Mouse (Mus musculus): ENCODE results near the gene Krtap17-1. TPM values are rescaled to one million over a fixed set of nuclear protein-coding genes. Genes with fewer than 3 reads are reported as not detected.

Gene Krtap17-1
- polyA plus RNA-seq (2012; ENCODE audit: insufficient read depth, low replicate concordance), result not detected in 2 replicates

DNA sequence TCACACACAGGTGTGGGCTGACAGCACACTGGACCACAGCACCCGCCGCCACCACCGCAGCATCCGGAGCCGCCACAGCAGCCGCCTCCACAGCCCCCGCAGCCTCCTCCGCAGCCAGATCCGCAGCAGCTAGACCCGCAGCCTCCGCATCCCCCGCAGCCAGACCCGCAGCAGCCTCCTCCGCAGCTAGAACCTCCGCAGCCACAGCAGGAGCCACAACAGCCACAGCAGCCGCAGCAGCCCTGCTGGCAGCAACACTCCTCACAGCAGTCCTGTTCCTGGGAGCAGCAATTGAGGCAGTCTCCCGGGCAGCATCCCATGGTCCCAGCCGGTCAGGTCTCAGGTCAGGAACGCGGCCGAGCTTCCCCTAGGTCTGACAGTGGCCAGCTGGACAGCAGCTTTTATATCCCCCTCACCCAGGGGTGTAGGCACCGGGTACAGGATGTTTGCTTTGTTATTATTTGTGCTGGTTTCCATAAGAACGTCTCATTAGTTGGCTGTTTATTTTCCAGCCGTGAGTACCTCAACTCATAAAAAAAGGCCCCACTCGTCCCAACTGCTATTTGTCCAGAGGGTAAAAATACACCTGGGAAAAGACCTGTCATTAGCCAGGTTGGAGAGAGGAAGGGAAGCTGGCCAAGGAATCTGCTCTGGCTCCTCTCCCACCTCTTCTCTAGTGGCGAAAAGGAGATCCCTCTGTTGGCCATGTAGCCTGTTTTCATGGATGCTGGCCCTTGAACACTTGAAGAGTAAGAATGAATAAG, at the start of gene Krtap17-1:
Krtap17-1 (minus strand) TSS at position 375 of the 764 bp plus-strand sequence.
- H3K4me1 ChIP-seq, result no peaks in the 10 kb centered on the region
- no peak within 1 kb of the TSS for H3K4me3 ChIP-seq (replicated peaks)
- no peaks in the 10 kb centered on the region for H3K9me3 ChIP-seq
- peaks cover 15% of the 10 kb centered on the region for H3K27me3 ChIP-seq (replicated peaks)
- no peaks in the 10 kb centered on the region for H3K36me3 ChIP-seq (replicated peaks; ENCODE audit: low read length)
- TF ChIP-seq GATA1 (IDR thresholded peaks at IDR 0.05; ENCODE audit: borderline replicate concordance, low read length) (no peak), FLI1 (IDR thresholded peaks at IDR 0.05; ENCODE audit: low read length) (no peak)

GRCm38 (mm10) chr11:100041454-100041853, 47.7 kb upstream of the Krtap17-1 start, which contains the start of gene Krt34:
Krt34 (minus strand) TSS chr11:100041554.
- H3K9me3 ChIP-seq, result no peaks in the 10 kb centered on the region
- H3K4me1 ChIP-seq, result no peaks in the 10 kb centered on the region
- no peak within 1 kb of the TSS for H3K4me3 ChIP-seq (replicated peaks)
- H3K27me3 ChIP-seq (replicated peaks), result no peaks in the 10 kb centered on the region
- H3K36me3 ChIP-seq (replicated peaks; ENCODE audit: low read length), result no peaks in the 10 kb centered on the region
- TF ChIP-seq FLI1 (IDR thresholded peaks at IDR 0.05; ENCODE audit: low read length) (no peak), GATA1 (IDR thresholded peaks at IDR 0.05; ENCODE audit: borderline replicate concordance, low read length) (no peak)

DNA sequence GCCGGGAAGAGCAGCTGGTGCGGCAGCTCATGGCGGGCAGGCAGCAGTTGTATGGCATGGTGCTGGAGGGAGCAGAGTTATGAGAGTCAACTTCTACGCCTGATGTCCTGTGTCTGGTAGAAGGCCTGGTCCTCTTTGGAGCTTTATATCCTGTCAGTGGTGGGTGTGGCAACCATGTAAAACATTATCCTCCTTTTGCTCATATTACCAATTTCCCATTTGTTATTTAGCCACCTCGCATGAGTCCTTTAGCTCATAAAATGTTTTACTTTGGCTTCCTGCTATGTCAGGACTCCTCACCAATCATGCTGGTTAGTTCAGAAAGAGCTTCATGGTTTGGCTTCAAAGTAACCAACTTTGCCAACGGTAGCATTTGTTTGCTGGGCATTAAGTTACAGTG, 36.0 kb upstream of the Krtap17-1 start, which contains the start of gene Krt33b:
Krt33b (minus strand) TSS at position 101 of the 400 bp plus-strand sequence.
- Histone ChIP-seq H3K4me3 (replicated peaks) (no peak within 1 kb of the TSS), H3K27me3 (replicated peaks) (peaks cover 2% of the 10 kb centered on the region), H3K4me1 (no peaks in the 10 kb centered on the region), H3K9me3 (no peaks in the 10 kb centered on the region), H3K36me3 (replicated peaks; ENCODE audit: low read length) (no peaks in the 10 kb centered on the region)
- no peak for TF ChIP-seq GATA1 (IDR thresholded peaks at IDR 0.05; ENCODE audit: borderline replicate concordance, low read length)
- no peak for TF ChIP-seq FLI1 (IDR thresholded peaks at IDR 0.05; ENCODE audit: low read length)

DNA sequence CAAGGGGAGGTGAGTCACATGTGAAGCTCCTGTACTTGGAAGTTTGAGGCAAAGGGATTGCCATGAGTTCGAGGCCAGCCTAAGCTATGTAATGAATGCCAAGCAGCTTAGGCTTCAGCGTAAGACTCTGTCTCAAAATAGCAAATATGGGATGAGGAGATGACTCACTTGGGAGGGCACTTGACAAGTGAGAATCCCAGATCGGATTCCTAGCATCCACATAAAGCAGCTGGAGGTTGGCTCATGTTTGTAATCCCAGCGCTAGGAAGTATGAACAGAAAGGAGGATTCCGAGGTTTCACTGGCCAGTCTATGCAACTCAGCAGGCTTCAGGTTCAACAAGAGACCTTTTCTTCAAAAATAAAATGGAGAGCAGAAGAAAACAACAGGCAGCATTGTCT, 27.6 kb upstream of the Krtap17-1 start:
- no peaks in the 10 kb centered on the region for H3K27me3 ChIP-seq (replicated peaks)
- TF ChIP-seq GATA1 (IDR thresholded peaks at IDR 0.05; ENCODE audit: borderline replicate concordance, low read length) (no peak), FLI1 (IDR thresholded peaks at IDR 0.05; ENCODE audit: low read length) (no peak)
- H3K4me3 ChIP-seq (replicated peaks), result no peak overlapping the region
- H3K36me3 ChIP-seq (replicated peaks; ENCODE audit: low read length), result no peaks in the 10 kb centered on the region
- no peaks in the 10 kb centered on the region for H3K4me1 ChIP-seq
- no peaks in the 10 kb centered on the region for H3K9me3 ChIP-seq

DNA sequence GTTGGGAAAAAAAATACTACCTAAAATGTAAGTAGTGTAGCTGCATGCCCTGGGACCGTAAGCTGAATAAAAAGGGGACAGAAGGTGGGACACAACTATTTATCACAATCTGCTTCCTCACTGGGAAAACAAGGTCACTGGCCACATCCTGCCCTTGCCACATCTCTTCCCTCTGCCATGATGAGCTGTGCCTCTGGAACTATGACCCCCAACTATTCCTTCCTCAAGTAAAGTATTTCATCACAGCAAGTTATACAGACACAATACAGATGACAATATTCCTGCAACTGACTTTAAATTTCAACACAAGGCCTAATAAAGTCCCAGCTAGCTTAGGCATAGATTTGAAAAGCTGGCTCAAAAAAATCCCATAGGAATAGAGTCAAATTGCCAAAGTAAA, 25.7 kb upstream of the Krtap17-1 start:
- no peaks in the 10 kb centered on the region for H3K36me3 ChIP-seq (replicated peaks; ENCODE audit: low read length)
- TF ChIP-seq GATA1 (IDR thresholded peaks at IDR 0.05; ENCODE audit: borderline replicate concordance, low read length) (no peak), FLI1 (IDR thresholded peaks at IDR 0.05; ENCODE audit: low read length) (no peak)
- no peak overlapping the region for H3K4me3 ChIP-seq (replicated peaks)
- H3K9me3 ChIP-seq, result no peaks in the 10 kb centered on the region
- H3K27me3 ChIP-seq (replicated peaks), result no peaks in the 10 kb centered on the region
- H3K4me1 ChIP-seq, result no peaks in the 10 kb centered on the region

GRCm38 (mm10) chr11:100016112-100016511, 22.3 kb upstream of the Krtap17-1 start, which contains the start of gene Krt33a:
Krt33a (minus strand) TSS chr11:100016212.
- no peaks in the 10 kb centered on the region for H3K27me3 ChIP-seq (replicated peaks)
- TF ChIP-seq GATA1 (IDR thresholded peaks at IDR 0.05; ENCODE audit: borderline replicate concordance, low read length) (no peak), FLI1 (IDR thresholded peaks at IDR 0.05; ENCODE audit: low read length) (no peak)
- H3K36me3 ChIP-seq (replicated peaks; ENCODE audit: low read length), result no peaks in the 10 kb centered on the region
- no peaks in the 10 kb centered on the region for H3K9me3 ChIP-seq
- H3K4me3 ChIP-seq (replicated peaks), result no peak within 1 kb of the TSS
- no peaks in the 10 kb centered on the region for H3K4me1 ChIP-seq

- Histone ChIP-seq H3K9me3 (no peaks in the 10 kb centered on the region), H3K36me3 (replicated peaks; ENCODE audit: low read length) (no peaks in the 10 kb centered on the region), H3K4me1 (no peaks in the 10 kb centered on the region), H3K27me3 (replicated peaks) (no peaks in the 10 kb centered on the region), H3K4me3 (replicated peaks) (no peak overlapping the region)
- no peak for TF ChIP-seq GATA1 (IDR thresholded peaks at IDR 0.05; ENCODE audit: borderline replicate concordance, low read length)
- no peak for TF ChIP-seq FLI1 (IDR thresholded peaks at IDR 0.05; ENCODE audit: low read length)
Observed at GRCm38 (mm10) chr11:100013691-100014171, 19.9 kb upstream of the Krtap17-1 start.

DNA sequence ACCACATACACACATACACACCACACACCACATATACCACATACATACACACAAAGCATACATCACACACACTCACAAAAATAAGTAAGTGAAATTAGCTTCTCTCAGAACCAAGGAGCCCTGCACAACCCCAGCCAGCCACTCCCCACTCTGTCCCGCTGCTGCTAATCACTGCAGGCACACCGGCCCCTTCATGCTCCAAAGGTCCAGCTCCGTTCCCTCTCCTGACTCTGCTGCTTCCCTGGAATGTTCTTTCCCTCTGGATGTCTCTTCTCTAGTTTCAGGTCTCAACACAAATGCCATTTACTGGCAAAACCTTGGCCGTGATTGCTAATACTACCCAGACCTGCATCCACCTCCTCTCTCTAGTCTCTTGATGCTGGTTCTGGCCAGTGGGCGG, 16.9 kb upstream of the Krtap17-1 start:
- no peaks in the 10 kb centered on the region for H3K4me1 ChIP-seq
- no peak for TF ChIP-seq GATA1 (IDR thresholded peaks at IDR 0.05; ENCODE audit: borderline replicate concordance, low read length)
- no peak for TF ChIP-seq FLI1 (IDR thresholded peaks at IDR 0.05; ENCODE audit: low read length)
- no peak overlapping the region for H3K4me3 ChIP-seq (replicated peaks)
- H3K27me3 ChIP-seq (replicated peaks), result no peaks in the 10 kb centered on the region
- H3K36me3 ChIP-seq (replicated peaks; ENCODE audit: low read length), result no peaks in the 10 kb centered on the region
- H3K9me3 ChIP-seq, result no peaks in the 10 kb centered on the region

DNA sequence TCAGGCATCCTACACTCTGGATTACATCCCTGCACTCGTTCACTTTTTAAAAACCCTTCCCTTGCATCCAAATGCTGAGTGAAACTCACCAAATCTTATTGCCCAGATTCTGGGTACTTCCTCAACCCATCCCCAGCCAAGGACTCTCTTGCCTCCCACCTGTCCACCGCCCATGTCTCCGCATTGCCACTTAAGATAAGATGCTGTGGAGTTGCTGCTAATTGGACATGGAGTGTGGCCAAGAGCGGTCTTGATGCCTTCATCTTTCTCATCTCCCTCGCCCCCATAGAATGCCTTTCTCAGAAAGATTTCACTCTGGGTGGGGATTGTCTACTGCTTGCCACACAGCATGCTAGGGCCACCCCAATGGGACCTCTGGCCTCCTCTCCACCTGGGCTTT, 14.5 kb upstream of the Krtap17-1 start:
- no peaks in the 10 kb centered on the region for H3K4me1 ChIP-seq
- TF ChIP-seq GATA1 (IDR thresholded peaks at IDR 0.05; ENCODE audit: borderline replicate concordance, low read length), result no peak
- TF ChIP-seq FLI1 (IDR thresholded peaks at IDR 0.05; ENCODE audit: low read length), result no peak
- no peak overlapping the region for H3K4me3 ChIP-seq (replicated peaks)
- no peaks in the 10 kb centered on the region for H3K9me3 ChIP-seq
- no peaks in the 10 kb centered on the region for H3K27me3 ChIP-seq (replicated peaks)
- no peaks in the 10 kb centered on the region for H3K36me3 ChIP-seq (replicated peaks; ENCODE audit: low read length)

DNA sequence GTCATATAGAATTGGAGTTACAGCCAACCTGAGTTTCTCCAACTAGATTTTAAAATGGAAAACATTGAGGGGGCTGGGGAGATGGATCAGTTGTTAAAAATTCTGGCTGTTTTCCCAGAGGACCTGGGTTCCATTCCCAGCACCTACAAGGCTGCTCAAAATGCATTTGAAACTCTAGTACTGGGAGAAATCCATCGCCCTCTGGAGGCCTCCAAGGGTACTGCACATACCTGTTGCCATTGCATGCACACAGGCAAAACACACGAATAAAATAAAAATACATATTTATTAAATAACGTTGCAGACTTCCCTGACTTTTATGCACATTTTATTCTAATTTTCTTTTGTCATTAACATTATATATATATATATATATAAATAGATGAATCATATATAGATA, 12.8 kb upstream of the Krtap17-1 start:
- no peak for TF ChIP-seq FLI1 (IDR thresholded peaks at IDR 0.05; ENCODE audit: low read length)
- TF ChIP-seq GATA1 (IDR thresholded peaks at IDR 0.05; ENCODE audit: borderline replicate concordance, low read length), result no peak
- Histone ChIP-seq H3K27me3 (replicated peaks) (no peaks in the 10 kb centered on the region), H3K36me3 (replicated peaks; ENCODE audit: low read length) (no peaks in the 10 kb centered on the region), H3K9me3 (peaks cover 3% of the 10 kb centered on the region; the same call in 1 of the 2 replicates), H3K4me3 (replicated peaks) (no peak overlapping the region), H3K4me1 (no peaks in the 10 kb centered on the region)

All from megakaryocyte, embryonic 14.5 days (primary cell).